Mouse (Mus musculus) heart, embryonic 11.5 days (tissue): Measurements from ENCODE around the gene Dnase1l3. TPM values are rescaled to one million over a fixed set of nuclear protein-coding genes. Genes with fewer than 3 reads are reported as not detected.

Source experiments
- ATAC-seq: fragments of 200-750 bp; cut with Nextera tagmentation; replicated peaks from 2 replicates; pipeline ENCODE4 v1.8.0; 2017; ENCODE audit warnings: moderate library complexity; ENCODE audit not compliant: insufficient number of reproducible peaks, low FRiP score, low TSS enrichment
- H3K27ac ChIP-seq: fragments of 300-500 bp; sonication (generic); 2 replicates; pipeline ENCODE4 v1.5.1; 2014; ENCODE audit warnings: mild to moderate bottlenecking, low read depth, low read length
- H3K27me3 ChIP-seq: fragments of 300-500 bp; sonication (generic); 2 replicates; pipeline ENCODE4 v1.6.1; 2014; ENCODE audit warnings: mild to moderate bottlenecking, low read length, mixed read lengths; ENCODE audit not compliant: control insufficient read depth, insufficient read depth
- H3K36me3 ChIP-seq: fragments of 300-500 bp; sonication (generic); 2 replicates; pipeline ENCODE4 v1.6.1; 2014; ENCODE audit warnings: mild to moderate bottlenecking, low read length, moderate library complexity, mixed read lengths; ENCODE audit not compliant: control insufficient read depth, insufficient read depth
- H3K4me1 ChIP-seq: fragments of 300-500 bp; sonication (generic); 2 replicates; pipeline ENCODE4 v1.6.1; 2014; ENCODE audit warnings: low read length; ENCODE audit not compliant: control insufficient read depth, insufficient read depth
- H3K4me2 ChIP-seq: fragments of 300-500 bp; sonication (generic); 2 replicates; pipeline ENCODE4 v1.6.1; 2014; ENCODE audit warnings: mild to moderate bottlenecking, moderate library complexity
- H3K4me3 ChIP-seq: fragments of 300-500 bp; sonication (generic); 2 replicates; pipeline ENCODE4 v1.5.1; 2014; ENCODE audit warnings: low read depth, low read length
- H3K9ac ChIP-seq: fragments of 300-500 bp; sonication (generic); 2 replicates; pipeline ENCODE4 v1.6.1; 2014; ENCODE audit warnings: mild to moderate bottlenecking, low read depth, low read length, moderate library complexity
- H3K9me3 ChIP-seq: fragments of 300-500 bp; sonication (generic); replicated peaks from 2 replicates; pipeline ENCODE4 v1.6.1; 2016; ENCODE audit warnings: low read length; ENCODE audit not compliant: control insufficient read depth
- WGBS: fragments of 180-500 bp; shearing (Covaris S2); extraction: QIAGEN DNeasy Blood & Tissue Kit; methylation state at CpG from one replicate; pipeline ENCODE4 v1.1.7; 2014; ENCODE audit not compliant: insufficient replicate concordance; 5-methylcytosine and 5-hydroxymethylcytosine counted together
- polyA plus RNA-seq: library from polyadenylated mRNA; unstranded; fragments of >200 nt; fragmentation: Nextera tagmentation; extraction: Ambion mirVana; gene quantifications from 2 replicates; pipeline ENCODE4 v1.2.1, GENCODE M21; 2014

Dnase1l3 gene
- polyA plus RNA-seq, 1 experiment from 2014 or later = 0.06 TPM

- no peak overlapping the region for H3K4me2 ChIP-seq
- no peaks in the 10 kb centered on the region for H3K36me3 ChIP-seq
- no peaks in the 10 kb centered on the region for H3K9me3 ChIP-seq
- no peaks in the 10 kb centered on the region for H3K4me1 ChIP-seq
- H3K9ac ChIP-seq = no peak overlapping the region
- peaks cover 28% of the 10 kb centered on the region for H3K27me3 ChIP-seq
- 79% methylated on average over 5 of the region's 5 CpGs for WGBS
- no peak overlapping the region for H3K27ac ChIP-seq
- H3K4me3 ChIP-seq = no peak overlapping the region
- no peak for ATAC-seq
Measured at GRCm38 (mm10) chr14:7999435-7999834, 5.1 kb upstream of the Dnase1l3 start.

GRCm38 (mm10) chr14:7999030-7999429, 4.7 kb upstream of the Dnase1l3 start:
- Histone ChIP-seq H3K4me1 (no peaks in the 10 kb centered on the region), H3K27me3 (peaks cover 28% of the 10 kb centered on the region), H3K9ac (no peak overlapping the region), H3K4me2 (no peak overlapping the region), H3K9me3 (no peaks in the 10 kb centered on the region), H3K27ac (no peak overlapping the region), H3K4me3 (no peak overlapping the region), H3K36me3 (no peaks in the 10 kb centered on the region)
- no peak for ATAC-seq
- WGBS = 62% methylated on average over 3 of the region's 3 CpGs

- ATAC-seq = no peak
- H3K27me3 ChIP-seq = peaks cover 28% of the 10 kb centered on the region
- no peak overlapping the region for H3K27ac ChIP-seq
- WGBS = 3% methylated on average over 15 of the region's 15 CpGs
- no peaks in the 10 kb centered on the region for H3K36me3 ChIP-seq
- H3K4me3 ChIP-seq = peak overlapping the region; percentile 17; the same call in 1 of the 2 replicates
- H3K9ac ChIP-seq = no peak overlapping the region
- H3K4me1 ChIP-seq = no peaks in the 10 kb centered on the region
- H3K4me2 ChIP-seq = peak overlapping the region; percentile 54
- H3K9me3 ChIP-seq = no peaks in the 10 kb centered on the region
Measured at GRCm38 (mm10) chr14:7997255-7997696, 2.9 kb upstream of the Dnase1l3 start.

GRCm38 (mm10) chr14:7992158-7992557, 2.2 kb downstream of the Dnase1l3 start:
- H3K4me1 ChIP-seq = no peaks in the 10 kb centered on the region

GRCm38 (mm10) chr14:7991108-7991776, 3.1 kb downstream of the Dnase1l3 start:
- Histone ChIP-seq H3K27ac (no peak overlapping the region), H3K4me3 (no peak overlapping the region), H3K9me3 (no peaks in the 10 kb centered on the region), H3K9ac (no peak overlapping the region), H3K27me3 (no peaks in the 10 kb centered on the region), H3K4me2 (no peak overlapping the region), H3K36me3 (no peaks in the 10 kb centered on the region), H3K4me1 (no peaks in the 10 kb centered on the region)
- ATAC-seq = no peak
- WGBS = 69% methylated on average over 5 of the region's 5 CpGs

More at GRCm38 (mm10) chr14:7992158-7992557, 2.2 kb downstream of the Dnase1l3 start:
- Histone ChIP-seq H3K9me3 (no peaks in the 10 kb centered on the region), H3K4me3 (no peak overlapping the region), H3K9ac (no peak overlapping the region), H3K36me3 (no peaks in the 10 kb centered on the region), H3K4me2 (no peak overlapping the region), H3K27ac (no peak overlapping the region), H3K27me3 (no peaks in the 10 kb centered on the region; the same call in 1 of the 2 replicates)
- no peak for ATAC-seq
- WGBS = 65% methylated on average over 6 of the region's 6 CpGs

- H3K9me3 ChIP-seq = no peaks in the 10 kb centered on the region
- no peaks in the 10 kb centered on the region for H3K36me3 ChIP-seq
- H3K4me2 ChIP-seq = no peak overlapping the region
- H3K9ac ChIP-seq = no peak overlapping the region
- no peaks in the 10 kb centered on the region for H3K27me3 ChIP-seq
- no peak for ATAC-seq
- H3K27ac ChIP-seq = no peak overlapping the region
- H3K4me1 ChIP-seq = no peaks in the 10 kb centered on the region
- H3K4me3 ChIP-seq = no peak overlapping the region
- 57% methylated on average over 3 of the region's 3 CpGs for WGBS
Measured at GRCm38 (mm10) chr14:7989961-7990360, 4.4 kb downstream of the Dnase1l3 start.

- Histone ChIP-seq H3K27me3 (no peaks in the 10 kb centered on the region), H3K4me1 (no peaks in the 10 kb centered on the region), H3K4me3 (no peak overlapping the region), H3K36me3 (no peaks in the 10 kb centered on the region), H3K27ac (no peak overlapping the region), H3K4me2 (no peak overlapping the region), H3K9ac (no peak overlapping the region), H3K9me3 (no peaks in the 10 kb centered on the region)
- WGBS = 62% methylated on average over 1 of the region's 1 CpGs
- ATAC-seq = no peak
Measured at GRCm38 (mm10) chr14:7989371-7989770, 5.0 kb downstream of the Dnase1l3 start.

- no peak overlapping the region for H3K9ac ChIP-seq
- ATAC-seq = no peak
- no peaks in the 10 kb centered on the region for H3K36me3 ChIP-seq
- H3K27me3 ChIP-seq = no peaks in the 10 kb centered on the region
- H3K4me3 ChIP-seq = no peak overlapping the region
- no peaks in the 10 kb centered on the region for H3K9me3 ChIP-seq
- H3K4me1 ChIP-seq = no peaks in the 10 kb centered on the region
- no peak overlapping the region for H3K4me2 ChIP-seq
- WGBS = 91% methylated on average over 6 of the region's 6 CpGs
- no peak overlapping the region for H3K27ac ChIP-seq
Measured at GRCm38 (mm10) chr14:7986913-7987312, 7.5 kb downstream of the Dnase1l3 start.

- H3K9ac ChIP-seq = no peak overlapping the region
- no peak overlapping the region for H3K4me3 ChIP-seq
- 100% methylated on average over 1 of the region's 1 CpGs for WGBS
- no peaks in the 10 kb centered on the region for H3K27me3 ChIP-seq
- H3K27ac ChIP-seq = no peak overlapping the region
- H3K4me1 ChIP-seq = no peaks in the 10 kb centered on the region
- no peaks in the 10 kb centered on the region for H3K9me3 ChIP-seq
- H3K36me3 ChIP-seq = no peaks in the 10 kb centered on the region
- ATAC-seq = no peak
- H3K4me2 ChIP-seq = no peak overlapping the region
Measured at GRCm38 (mm10) chr14:7981226-7981625, 13.1 kb downstream of the Dnase1l3 start.
